ENCODE assay signal across 31 mouse cellular contexts in genomic region chr11:104106969-104107368, GRCm38 (mm10). TPM values are rescaled to one million over a fixed set of nuclear protein-coding genes. Genes with fewer than 3 reads are reported as not detected.
DNase-seq lines count a peak whose midpoint lies in the region; ATAC-seq and TF ChIP-seq lines count a peak whose summit lies in the region.
"Had no signal": no experiment of that assay in that cellular context is flagged by ENCODE, and none has a peak within 500 bp of the region (broad histone marks: within the 10 kb centered on the region; RNA-seq: fewer than 3 reads in every experiment).

No protein-coding gene starts in this region.

- TF ChIP-seq POLR2A in cerebellum, adult 2 months (IDR thresholded peaks at IDR 0.05; ENCODE audit: borderline replicate concordance, insufficient read depth, low read length) = no peak

- peaks cover 8% of the 10 kb centered on the region for H3K4me1 ChIP-seq in forebrain, embryonic 14.5 days (ENCODE audit: control insufficient read depth, insufficient read depth, low read length)
- peaks cover 30% of the 10 kb centered on the region for H3K4me1 ChIP-seq in forebrain, embryonic 10.5 days
- peaks cover 48% of the 10 kb centered on the region for H3K4me1 ChIP-seq in midbrain, embryonic 13.5 days (replicated peaks)
- H3K4me1 ChIP-seq in midbrain, embryonic 11.5 days (ENCODE audit: control insufficient read depth, insufficient read depth, low read length) = peaks cover 6% of the 10 kb centered on the region; the same call in 1 of the 2 replicates
- H3K4me1 ChIP-seq in hindbrain, embryonic 14.5 days (replicated peaks; ENCODE audit: control insufficient read depth, insufficient read depth, low read length) = peaks cover 22% of the 10 kb centered on the region
- peaks cover 12% of the 10 kb centered on the region; the same call in 1 of the 2 replicates for H3K4me1 ChIP-seq in midbrain, embryonic 16.5 days (ENCODE audit: control insufficient read depth, insufficient read depth, low read length)
- H3K4me1 ChIP-seq in cerebellum, adult 2 months (ENCODE audit: control insufficient read depth, insufficient read depth, low read length) = peaks cover 7% of the 10 kb centered on the region
- H3K4me1 ChIP-seq: embryonic facial prominence, embryonic 15.5 days; kidney, embryonic 15.5 days; liver, embryonic 13.5 days had no signal

- DNase-seq in forebrain, embryonic 14.5 days (ENCODE audit: low spot score) = no peak
- DNase-seq in forebrain, embryonic 10.5 days (ENCODE audit: extremely low spot score, low spot score) = no peak
- DNase-seq in midbrain, embryonic 11.5 days (ENCODE audit: low spot score, missing footprints) = no peak
- DNase-seq in hindbrain, embryonic 14.5 days (ENCODE audit: low spot score) = no peak
- DNase-seq in layer of hippocampus, postnatal 36 days = no peak
- no peak for DNase-seq in cerebellum, adult 2 months
- DNase-seq: cerebellum, adult 11-12 months; gastrocnemius, postnatal 36 days; heart, adult 18-20 months; kidney, adult 11 months; liver, embryonic 13.5 days; lung, adult 18-20 months; lung, postnatal 4 days; spleen, adult 18-20 months; thymus, postnatal 14 days had no signal

- TF ChIP-seq CTCF in cerebellum, adult 2 months (IDR thresholded peaks at IDR 0.05; ENCODE audit: borderline replicate concordance, insufficient read depth, low read depth, low read length) = no peak

- H3K27me3 ChIP-seq in forebrain, embryonic 14.5 days (replicated peaks; ENCODE audit: control insufficient read depth, insufficient read depth, low read length) = no peaks in the 10 kb centered on the region
- peaks cover 8% of the 10 kb centered on the region; the same call in 1 of the 2 replicates for H3K27me3 ChIP-seq in forebrain, embryonic 10.5 days (ENCODE audit: poor library complexity, severe bottlenecking)
- H3K27me3 ChIP-seq in midbrain, embryonic 13.5 days = peaks cover 3% of the 10 kb centered on the region; the same call in 1 of the 2 replicates
- no peaks in the 10 kb centered on the region for H3K27me3 ChIP-seq in midbrain, embryonic 11.5 days (ENCODE audit: control insufficient read depth, insufficient read depth, low read length)
- 0 out of 2 replicates have a peak, but pooled peaks cover 5% of the 10 kb centered on the region for H3K27me3 ChIP-seq in hindbrain, embryonic 14.5 days (ENCODE audit: control insufficient read depth, insufficient read depth, low read length)
- no peaks in the 10 kb centered on the region for H3K27me3 ChIP-seq in midbrain, embryonic 16.5 days (ENCODE audit: control insufficient read depth, insufficient read depth, low read depth, low read length)
- H3K27me3 ChIP-seq in cerebellum, adult 2 months (ENCODE audit: control insufficient read depth, insufficient read depth, low read length) = no peaks in the 10 kb centered on the region
- H3K27me3 ChIP-seq: limb, embryonic 15.5 days; liver, embryonic 13.5 days had no signal

- H3K9me3 ChIP-seq in forebrain, embryonic 14.5 days (replicated peaks; ENCODE audit: control insufficient read depth, low read length) = no peaks in the 10 kb centered on the region
- H3K9me3 ChIP-seq in forebrain, embryonic 10.5 days = no peaks in the 10 kb centered on the region
- H3K9me3 ChIP-seq in midbrain, embryonic 13.5 days = no peaks in the 10 kb centered on the region
- no peaks in the 10 kb centered on the region for H3K9me3 ChIP-seq in midbrain, embryonic 11.5 days (ENCODE audit: control insufficient read depth, low read length)
- no peaks in the 10 kb centered on the region for H3K9me3 ChIP-seq in hindbrain, embryonic 14.5 days (ENCODE audit: control insufficient read depth, low read length)
- no peaks in the 10 kb centered on the region for H3K9me3 ChIP-seq in midbrain, embryonic 16.5 days (replicated peaks; ENCODE audit: control insufficient read depth, low read length, poor library complexity, severe bottlenecking)
- H3K9me3 ChIP-seq: embryonic facial prominence, embryonic 15.5 days; kidney, embryonic 15.5 days; limb, embryonic 10.5 days; limb, embryonic 15.5 days; liver, embryonic 13.5 days had no signal

- no peak overlapping the region for H3K9ac ChIP-seq in forebrain, embryonic 14.5 days (ENCODE audit: low read length)
- H3K9ac ChIP-seq in midbrain, embryonic 13.5 days (replicated peaks) = no peak overlapping the region
- H3K9ac ChIP-seq in midbrain, embryonic 11.5 days (ENCODE audit: low read length) = no peak overlapping the region
- H3K9ac ChIP-seq in hindbrain, embryonic 14.5 days = no peak overlapping the region
- no peak overlapping the region for H3K9ac ChIP-seq in midbrain, embryonic 16.5 days (ENCODE audit: low read depth, low read length)
- H3K9ac ChIP-seq: embryonic facial prominence, embryonic 15.5 days; kidney, embryonic 15.5 days; limb, embryonic 15.5 days; liver, embryonic 13.5 days had no signal

- H3K4me2 ChIP-seq in forebrain, embryonic 14.5 days (ENCODE audit: low read length) = no peak overlapping the region
- H3K4me2 ChIP-seq in midbrain, embryonic 13.5 days (replicated peaks) = no peak overlapping the region
- H3K4me2 ChIP-seq in midbrain, embryonic 11.5 days = no peak overlapping the region
- H3K4me2 ChIP-seq in hindbrain, embryonic 14.5 days (replicated peaks) = no peak overlapping the region
- no peak overlapping the region for H3K4me2 ChIP-seq in midbrain, embryonic 16.5 days (ENCODE audit: low read length)
- H3K4me2 ChIP-seq: embryonic facial prominence, embryonic 15.5 days; heart, embryonic 11.5 days; kidney, embryonic 15.5 days; limb, embryonic 15.5 days; liver, embryonic 13.5 days had no signal

- no peaks in the 10 kb centered on the region for H3K36me3 ChIP-seq in forebrain, embryonic 14.5 days (ENCODE audit: control insufficient read depth, insufficient read depth, low read length)
- H3K36me3 ChIP-seq in forebrain, embryonic 10.5 days (replicated peaks) = no peaks in the 10 kb centered on the region
- no peaks in the 10 kb centered on the region for H3K36me3 ChIP-seq in midbrain, embryonic 13.5 days
- no peaks in the 10 kb centered on the region for H3K36me3 ChIP-seq in midbrain, embryonic 11.5 days (ENCODE audit: control insufficient read depth, insufficient read depth, low read length)
- H3K36me3 ChIP-seq in hindbrain, embryonic 14.5 days (replicated peaks; ENCODE audit: control insufficient read depth, insufficient read depth) = no peaks in the 10 kb centered on the region
- H3K36me3 ChIP-seq in midbrain, embryonic 16.5 days (ENCODE audit: control insufficient read depth, insufficient read depth, low read length) = no peaks in the 10 kb centered on the region
- H3K36me3 ChIP-seq: embryonic facial prominence, embryonic 15.5 days; kidney, embryonic 15.5 days; limb, embryonic 10.5 days; limb, embryonic 15.5 days; liver, embryonic 13.5 days had no signal

- no peak for ATAC-seq in forebrain, embryonic 14.5 days
- peak; percentile 47 for ATAC-seq in midbrain, embryonic 13.5 days
- no peak for ATAC-seq in midbrain, embryonic 11.5 days (ENCODE audit: low FRiP score)
- ATAC-seq in hindbrain, embryonic 14.5 days (ENCODE audit: low FRiP score) = peak; percentile 31; the same call in 1 of the 2 replicates
- ATAC-seq in midbrain, embryonic 16.5 days = peak; percentile 36
- ATAC-seq: inflammation-experienced regulatory T-cells, adult 6 months; lung, postnatal 0 days had no signal

- peak overlapping the region; percentile 30; the same call in 1 of the 2 replicates for H3K27ac ChIP-seq in forebrain, embryonic 14.5 days (ENCODE audit: low read depth, low read length)
- no peak overlapping the region for H3K27ac ChIP-seq in forebrain, embryonic 10.5 days
- peak overlapping the region; percentile 72 for H3K27ac ChIP-seq in midbrain, embryonic 13.5 days
- no peak overlapping the region for H3K27ac ChIP-seq in midbrain, embryonic 11.5 days (ENCODE audit: low read depth, low read length)
- H3K27ac ChIP-seq in hindbrain, embryonic 14.5 days = peak overlapping the region; percentile 57; the same call in 1 of the 2 replicates
- peak overlapping the region; percentile 14; the same call in 1 of the 2 replicates for H3K27ac ChIP-seq in midbrain, embryonic 16.5 days (ENCODE audit: low read length)
- H3K27ac ChIP-seq in cerebellum, adult 2 months (ENCODE audit: insufficient read depth, low read length) = no peak overlapping the region
- H3K27ac ChIP-seq: embryonic facial prominence, embryonic 15.5 days; kidney, embryonic 15.5 days; limb, embryonic 10.5 days; limb, embryonic 15.5 days; liver, embryonic 13.5 days had no signal

- 65% methylated on average over 2 of the region's 2 CpGs for WGBS in forebrain, embryonic 14.5 days
- 91% methylated on average over 2 of the region's 2 CpGs for WGBS in forebrain, embryonic 10.5 days
- 44% methylated on average over 2 of the region's 2 CpGs for WGBS in midbrain, embryonic 13.5 days
- 79% methylated on average over 2 of the region's 2 CpGs for WGBS in midbrain, embryonic 11.5 days
- 48% methylated on average over 2 of the region's 2 CpGs for WGBS in hindbrain, embryonic 14.5 days
- WGBS in midbrain, embryonic 16.5 days = 31% methylated on average over 2 of the region's 2 CpGs
- WGBS in cerebellum, adult 2 months = 71% methylated on average over 2 of the region's 2 CpGs

- no peak overlapping the region for H3K4me3 ChIP-seq in forebrain, embryonic 14.5 days (ENCODE audit: low read depth, low read length)
- H3K4me3 ChIP-seq in forebrain, embryonic 10.5 days = no peak overlapping the region
- no peak overlapping the region for H3K4me3 ChIP-seq in midbrain, embryonic 13.5 days (replicated peaks)
- H3K4me3 ChIP-seq in midbrain, embryonic 11.5 days (ENCODE audit: low read depth, low read length) = no peak overlapping the region
- H3K4me3 ChIP-seq in hindbrain, embryonic 14.5 days (replicated peaks; ENCODE audit: low read length) = no peak overlapping the region
- H3K4me3 ChIP-seq in midbrain, embryonic 16.5 days (ENCODE audit: low read depth, low read length) = no peak overlapping the region
- no peak overlapping the region for H3K4me3 ChIP-seq in cerebellum, adult 2 months (replicated peaks; ENCODE audit: insufficient read depth, low read depth, low read length)
- H3K4me3 ChIP-seq: embryonic facial prominence, embryonic 15.5 days; kidney, embryonic 15.5 days; limb, embryonic 10.5 days; limb, embryonic 15.5 days; liver, embryonic 13.5 days had no signal

RNA-seq across cellular contexts. Expression of gene Crhr1, which starts 25.7 kb away (rescaled TPM):
- 3.0 and 3.1 TPM in 2 replicates for polyA plus RNA-seq in forebrain, embryonic 14.5 days (2014; fragmentation: Nextera tagmentation; extraction: Ambion mirVana)
- 0.06 and 0.22 TPM in 2 replicates for polyA plus RNA-seq in forebrain, embryonic 10.5 days (2016; fragmentation: Nextera tagmentation; extraction: Ambion mirVana)
- 2.2 and 2.3 TPM in 2 replicates for polyA plus RNA-seq in midbrain, embryonic 13.5 days (2015; fragmentation: Nextera tagmentation; extraction: Ambion mirVana)
- 0.33 and 0.60 TPM in 2 replicates for polyA plus RNA-seq in midbrain, embryonic 11.5 days (2014; fragmentation: Nextera tagmentation; extraction: Ambion mirVana)
- polyA plus RNA-seq in hindbrain, embryonic 14.5 days (2014; fragmentation: Nextera tagmentation; extraction: Ambion mirVana) = 6.7 and 7.3 TPM in 2 replicates
- 8.1 and 9.3 TPM in 2 replicates for polyA plus RNA-seq in midbrain, embryonic 16.5 days (2015; fragmentation: Nextera tagmentation; extraction: Ambion mirVana)
- 1 to 10 TPM; 7.1 to 8.8 TPM for total RNA-seq in layer of hippocampus, postnatal 36 days (2021)
- 63.0 and 63.4 TPM in 2 replicates for polyA plus RNA-seq in cerebellum, adult 2 months (2012; rRNA removed)
- total RNA-seq: adrenal gland, postnatal 14 days; common myeloid progenitor, adult 5-6 weeks; gastrocnemius, adult 18-20 months; gastrocnemius, postnatal 36 days; heart, adult 18-20 months; heart, postnatal 36 days; megakaryocyte-erythroid progenitor cell, adult 5-6 weeks; MEL had no signal
- polyA plus RNA-seq: heart, embryonic 11.5 days; heart, embryonic 16.5 days; inflammation-experienced regulatory T-cells, adult 6 months; limb, embryonic 15.5 days; liver, embryonic 13.5 days; lung, postnatal 0 days had no signal

Comparison
In these comparisons a context has a peak if more than half of its experiments do, and no peak if none do; other contexts are left out.
1. ATAC-seq: peak in midbrain, embryonic 13.5 days (single experiment), hindbrain, embryonic 14.5 days (single experiment) and midbrain, embryonic 16.5 days (single experiment); none in forebrain, embryonic 14.5 days (single experiment) and midbrain, embryonic 11.5 days (single experiment).
2. H3K27ac ChIP-seq: peak in forebrain, embryonic 14.5 days (single experiment), midbrain, embryonic 13.5 days (single experiment), hindbrain, embryonic 14.5 days (single experiment) and midbrain, embryonic 16.5 days (single experiment); none in forebrain, embryonic 10.5 days (single experiment), midbrain, embryonic 11.5 days (single experiment) and cerebellum, adult 2 months (single experiment).